Mouse (Mus musculus) v-Abl transformed pro-B cells (cell line): ENCODE measurements around the gene Atp11a.

Experiments
- in situ Hi-C, 2 experiments: fragments of 400-800 bp; cut with MboI; formaldehyde crosslinking; loops; one replicate each; pipeline ENCODE4 v1.15.1; 2025; ENCODE audit not compliant: unreplicated experiment in 2 of 2

Gene Atp11a

GRCm38 (mm10) chr8:12768747-12769146 lies 11.9 kb downstream of the Atp11a start:
- in situ Hi-C loops, result no loop called here

- in situ Hi-C loops, result no loop called here
These were observed 12.5 kb downstream of the Atp11a start for GRCm38 (mm10) chr8:12769296-12769695.

- in situ Hi-C loops, result no loop called here
These were observed 15.5 kb downstream of the Atp11a start for GRCm38 (mm10) chr8:12772319-12772718.

GRCm38 (mm10) chr8:12773914-12774313 lies 17.1 kb downstream of the Atp11a start:
- in situ Hi-C loops, result no loop called here

GRCm38 (mm10) chr8:12774872-12775298 lies 18.1 kb downstream of the Atp11a start:
- in situ Hi-C loops, result no loop called here

GRCm38 (mm10) chr8:12775302-12775975 lies 18.6 kb downstream of the Atp11a start:
- in situ Hi-C loops, result no loop called here

GRCm38 (mm10) chr8:12776166-12776565 lies 19.4 kb downstream of the Atp11a start:
- in situ Hi-C loops, result no loop called here

- in situ Hi-C loops, result no loop called here
These were observed 20.4 kb downstream of the Atp11a start for GRCm38 (mm10) chr8:12777171-12777570.

- in situ Hi-C loops, result no loop called here
These were observed 22.7 kb downstream of the Atp11a start for GRCm38 (mm10) chr8:12779541-12779940.

- in situ Hi-C loops, result no loop called here
These were observed 28.7 kb downstream of the Atp11a start for GRCm38 (mm10) chr8:12785508-12785907.

- in situ Hi-C loops, result no loop called here
These were observed 29.6 kb downstream of the Atp11a start for GRCm38 (mm10) chr8:12786261-12786957.

GRCm38 (mm10) chr8:12786958-12787301 lies 30.1 kb downstream of the Atp11a start:
- in situ Hi-C loops, result no loop called here

- in situ Hi-C loops, result no loop called here
These were observed 30.6 kb downstream of the Atp11a start for GRCm38 (mm10) chr8:12787427-12787826.

GRCm38 (mm10) chr8:12788695-12789094 lies 31.9 kb downstream of the Atp11a start:
- in situ Hi-C loops, result no loop called here

- in situ Hi-C loops, result no loop called here
These were observed 38.3 kb downstream of the Atp11a start for GRCm38 (mm10) chr8:12795011-12795671.

GRCm38 (mm10) chr8:12799099-12799498 lies 42.3 kb downstream of the Atp11a start:
- in situ Hi-C loops, result no loop called here

- in situ Hi-C loops, result no loop called here
These were observed 43.0 kb downstream of the Atp11a start for GRCm38 (mm10) chr8:12799832-12800231.

- in situ Hi-C loops, result no loop called here
These were observed 43.4 kb downstream of the Atp11a start for GRCm38 (mm10) chr8:12800246-12800645.

GRCm38 (mm10) chr8:12801586-12801985 lies 44.8 kb downstream of the Atp11a start:
- in situ Hi-C loops, result no loop called here

GRCm38 (mm10) chr8:12803121-12803520 lies 46.3 kb downstream of the Atp11a start:
- in situ Hi-C loops, result no loop called here

- in situ Hi-C loops, result no loop called here
These were observed 48.1 kb downstream of the Atp11a start for GRCm38 (mm10) chr8:12804909-12805308.

- in situ Hi-C loops, result no loop called here
These were observed 48.8 kb downstream of the Atp11a start for GRCm38 (mm10) chr8:12805569-12805968.
